14 mouse cellular contexts compared by ENCODE assay signal in the genomic region with DNA sequence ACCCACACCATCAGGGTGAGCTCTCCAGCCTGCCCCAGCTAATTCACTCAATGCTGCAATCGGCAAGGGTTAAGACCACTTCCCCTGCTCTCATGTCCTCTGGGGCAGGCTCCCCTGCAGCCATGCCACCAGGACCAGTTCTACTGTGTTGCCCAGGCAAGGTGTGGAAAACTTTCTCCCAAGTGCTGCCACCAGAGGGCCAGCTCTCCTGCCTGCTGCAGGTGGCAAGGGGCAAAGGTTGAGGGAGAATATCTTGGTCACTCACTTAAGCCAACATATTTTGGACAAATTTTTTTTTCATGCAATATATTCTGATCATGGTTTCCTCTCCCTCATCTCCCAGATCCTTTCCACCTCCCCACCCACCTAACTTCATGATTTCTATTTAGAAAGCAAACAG. TPM values are rescaled to one million over a fixed set of nuclear protein-coding genes. Genes with fewer than 3 reads are reported as not detected.
A peak's percentile ranks its signal among the peaks of the same experiment; 100 is the strongest.
DNase-seq lines count a peak whose midpoint lies in the region; ATAC-seq and TF ChIP-seq lines count a peak whose summit lies in the region.
"Had no signal": no experiment of that assay in that cellular context is flagged by ENCODE, and none has a peak within 500 bp of the region (broad histone marks: within the 10 kb centered on the region; RNA-seq: fewer than 3 reads in every experiment).

No protein-coding gene starts in this region.

- WGBS in lung, embryonic 14.5 days, result 35% methylated on average over 1 of the region's 1 CpGs

- H3K27ac ChIP-seq in gastrocnemius, adult 2 months, result no peak overlapping the region
- H3K27ac ChIP-seq in lung, embryonic 14.5 days (ENCODE audit: low read depth), result no peak overlapping the region
- no peak overlapping the region for H3K27ac ChIP-seq in cortical plate, adult 2 months (ENCODE audit: insufficient read depth, low read length)
- H3K27ac ChIP-seq: limb, embryonic 10.5 days had no signal

- no peaks in the 10 kb centered on the region for H3K9me3 ChIP-seq in lung, embryonic 14.5 days (ENCODE audit: low read depth, low read length)
- H3K9me3 ChIP-seq: limb, embryonic 10.5 days had no signal

- ATAC-seq in lung, embryonic 14.5 days (ENCODE audit: insufficient read depth), result no peak

- intact Hi-C loops in gastrocnemius, adult 2 months (cut with DNase I), result no loop called here
- intact Hi-C loops in gastrocnemius, postnatal 36 days (cut with DNase I), result no loop called here

- H3K9ac ChIP-seq in lung, embryonic 14.5 days, result no peak overlapping the region

- no peak for DNase-seq in gastrocnemius, adult 2 months
- no peak for DNase-seq in gastrocnemius, postnatal 36 days
- peak; percentile 3 for DNase-seq in lung, embryonic 14.5 days
- no peak for DNase-seq in lung, postnatal 4 days
- peak; percentile 49 to 56 for DNase-seq in kidney, postnatal 25 days
- DNase-seq in gastrocnemius, postnatal 25 days, result no peak
- no peak for DNase-seq in right cerebral cortex, postnatal 14 days
- DNase-seq: gastrocnemius, postnatal 14 days; heart, postnatal 36 days had no signal

- H3K36me3 ChIP-seq in lung, embryonic 14.5 days (ENCODE audit: insufficient read depth), result no peaks in the 10 kb centered on the region
- H3K36me3 ChIP-seq: limb, embryonic 10.5 days had no signal

- TF ChIP-seq CTCF in gastrocnemius, adult 2 months (IDR thresholded peaks at IDR 0.05), result peak; percentile 20; the same call in 1 of the 2 replicates
- peak; percentile 49 for TF ChIP-seq CTCF in lung, embryonic 14.5 days (IDR thresholded peaks at IDR 0.05; ENCODE audit: low read depth)
- 0 out of 2 replicates have a peak, but pooled peaks have one; percentile 6 for TF ChIP-seq CTCF in cortical plate, adult 2 months (IDR thresholded peaks at IDR 0.05; ENCODE audit: extremely low read depth, insufficient read depth, low read length)

- no peak for TF ChIP-seq POLR2A in cortical plate, adult 2 months (IDR thresholded peaks at IDR 0.05; ENCODE audit: extremely low read depth, insufficient read depth, low read length)

- no peaks in the 10 kb centered on the region for H3K27me3 ChIP-seq in lung, embryonic 14.5 days (ENCODE audit: insufficient read depth, low read length)

- H3K4me2 ChIP-seq in lung, embryonic 14.5 days, result no peak overlapping the region

- no peaks in the 10 kb centered on the region for H3K4me1 ChIP-seq in lung, embryonic 14.5 days (ENCODE audit: insufficient read depth)
- no peaks in the 10 kb centered on the region for H3K4me1 ChIP-seq in cortical plate, adult 2 months (ENCODE audit: control insufficient read depth, insufficient read depth, low read length)

- no peak overlapping the region for H3K4me3 ChIP-seq in gastrocnemius, adult 2 months
- H3K4me3 ChIP-seq in lung, embryonic 14.5 days (ENCODE audit: low read depth, low read length), result no peak overlapping the region
- H3K4me3 ChIP-seq in cortical plate, adult 2 months (ENCODE audit: insufficient read depth, low read length), result no peak overlapping the region
- H3K4me3 ChIP-seq: limb, embryonic 10.5 days had no signal

RNA-seq across cellular contexts. Expression of a gene that starts 8.8 kb away (rescaled TPM):
- not detected for total RNA-seq in gastrocnemius, adult 2 months (2021)
- total RNA-seq in gastrocnemius, postnatal 36 days (2021), result not detected
- polyA plus RNA-seq in lung, embryonic 14.5 days (2014; fragmentation: Nextera tagmentation; extraction: Ambion mirVana), result not detected in 2 replicates
- not detected in 2 replicates for polyA plus RNA-seq in cortical plate, adult 2 months (2012; rRNA removed)
- not detected for total RNA-seq in gastrocnemius, postnatal 25 days (2021)
- total RNA-seq: adrenal gland, adult 18-20 months; gastrocnemius, postnatal 14 days; heart, postnatal 36 days; megakaryocyte, adult 5-6 weeks had no signal
- polyA plus RNA-seq: forebrain, embryonic 11.5 days; limb, embryonic 10.5 days had no signal

RNA-seq across cellular contexts. Expression of a gene that starts 32.2 kb away (rescaled TPM):
- not detected for total RNA-seq in gastrocnemius, adult 2 months (2021)
- not detected for total RNA-seq in gastrocnemius, postnatal 36 days (2021)
- not detected in 2 replicates for polyA plus RNA-seq in lung, embryonic 14.5 days (2014; fragmentation: Nextera tagmentation; extraction: Ambion mirVana)
- not detected in 2 replicates for polyA plus RNA-seq in cortical plate, adult 2 months (2012; rRNA removed)
- not detected for total RNA-seq in gastrocnemius, postnatal 25 days (2021)
- total RNA-seq: adrenal gland, adult 18-20 months; gastrocnemius, postnatal 14 days; heart, postnatal 36 days; megakaryocyte, adult 5-6 weeks had no signal
- polyA plus RNA-seq: forebrain, embryonic 11.5 days; limb, embryonic 10.5 days had no signal

RNA-seq across cellular contexts. Expression of a gene that starts 49.3 kb away (rescaled TPM):
- total RNA-seq in gastrocnemius, adult 2 months (2021), result not detected
- total RNA-seq in gastrocnemius, postnatal 36 days (2021), result not detected
- polyA plus RNA-seq in lung, embryonic 14.5 days (2014; fragmentation: Nextera tagmentation; extraction: Ambion mirVana), result not detected in 2 replicates
- not detected in 2 replicates for polyA plus RNA-seq in cortical plate, adult 2 months (2012; rRNA removed)
- not detected for total RNA-seq in gastrocnemius, postnatal 25 days (2021)
- total RNA-seq: adrenal gland, adult 18-20 months; gastrocnemius, postnatal 14 days; heart, postnatal 36 days; megakaryocyte, adult 5-6 weeks had no signal
- polyA plus RNA-seq: forebrain, embryonic 11.5 days; limb, embryonic 10.5 days had no signal

Comparison
In these comparisons a context has a peak if more than half of its experiments do, and no peak if none do; other contexts are left out.
1. DNase-seq: peak in lung, embryonic 14.5 days (single experiment) and kidney, postnatal 25 days (2 of 2); none in gastrocnemius, adult 2 months (single experiment), gastrocnemius, postnatal 36 days (0 of 2), lung, postnatal 4 days (0 of 2), gastrocnemius, postnatal 25 days (single experiment) and right cerebral cortex, postnatal 14 days (single experiment).
2. Peak in every context shown above with its lines, with median percentiles within 50 percentile points of each other: CTCF ChIP-seq.